ENCODE assay signal across 10 mouse cellular contexts in genomic region chr9:30564765-30565680, GRCm38 (mm10).
"Had no signal": no experiment of that assay in that cellular context is flagged by ENCODE, and none has a peak within 500 bp of the region (broad histone marks: within the 10 kb centered on the region; RNA-seq: fewer than 3 reads in every experiment).

No protein-coding gene starts in this region.

- H3K9ac ChIP-seq: kidney, embryonic 15.5 days; liver, embryonic 14.5 days; lung, embryonic 15.5 days; midbrain, embryonic 13.5 days had no signal

- H3K27ac ChIP-seq: kidney, embryonic 15.5 days; liver, embryonic 14.5 days; lung, embryonic 15.5 days; midbrain, embryonic 13.5 days had no signal

- H3K4me1 ChIP-seq: kidney, embryonic 15.5 days; lung, embryonic 15.5 days; midbrain, embryonic 13.5 days had no signal

- ATAC-seq: intestine, embryonic 16.5 days; midbrain, embryonic 13.5 days had no signal

- H3K4me3 ChIP-seq: kidney, embryonic 15.5 days; lung, embryonic 15.5 days; midbrain, embryonic 13.5 days had no signal

- H3K36me3 ChIP-seq: kidney, embryonic 15.5 days; lung, embryonic 15.5 days; midbrain, embryonic 13.5 days had no signal

- H3K9me3 ChIP-seq: kidney, embryonic 15.5 days; midbrain, embryonic 13.5 days had no signal

- H3K27me3 ChIP-seq: kidney, embryonic 15.5 days; lung, embryonic 15.5 days; midbrain, embryonic 13.5 days had no signal

- H3K4me2 ChIP-seq: kidney, embryonic 15.5 days; lung, embryonic 15.5 days; midbrain, embryonic 13.5 days had no signal

- DNase-seq: kidney, adult 2 months; kidney, postnatal 14 days; left cerebral cortex, postnatal 4 days; right cerebral cortex, adult 18-20 months; thymus, postnatal 36 days had no signal
